Comparison of ENCODE assay signal across 32 mouse cellular contexts in the genomic region with DNA sequence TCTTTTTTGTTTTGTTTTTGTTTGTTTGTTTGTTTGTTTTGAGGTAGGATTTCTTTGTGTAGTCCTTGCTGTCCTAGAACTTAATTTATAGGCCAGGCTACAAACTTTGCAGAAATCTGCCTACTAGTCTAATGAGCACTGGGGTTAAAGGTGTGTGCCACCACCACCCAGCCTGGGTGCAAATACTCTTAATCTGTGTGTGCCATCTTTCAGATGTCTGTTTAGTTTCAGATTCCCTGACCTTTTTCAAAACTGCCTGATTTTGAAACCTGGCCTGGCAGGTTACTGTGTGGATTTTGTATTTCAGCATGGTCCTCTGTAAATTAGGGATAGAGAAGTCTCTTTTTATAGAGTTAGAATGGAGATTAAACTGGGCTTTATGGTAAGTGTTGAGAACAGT.
"Had no signal": no experiment of that assay in that cellular context is flagged by ENCODE, and none has a peak within 500 bp of the region (broad histone marks: within the 10 kb centered on the region; RNA-seq: fewer than 3 reads in every experiment).

No protein-coding gene starts in this region.

- H3K27ac ChIP-seq: limb, embryonic 10.5 days; limb, embryonic 12.5 days; limb, embryonic 13.5 days; limb, embryonic 15.5 days; liver, embryonic 13.5 days; liver, embryonic 14.5 days; liver, embryonic 15.5 days; lung, embryonic 15.5 days; macrophage; midbrain, embryonic 10.5 days; midbrain, embryonic 12.5 days; midbrain, embryonic 13.5 days; midbrain, embryonic 15.5 days; neural tube, embryonic 12.5 days; neural tube, embryonic 13.5 days had no signal

- H3K9ac ChIP-seq: limb, embryonic 12.5 days; limb, embryonic 13.5 days; limb, embryonic 15.5 days; liver, embryonic 13.5 days; liver, embryonic 14.5 days; liver, embryonic 15.5 days; liver, postnatal 0 days; lung, embryonic 14.5 days; lung, embryonic 15.5 days; midbrain, embryonic 12.5 days; midbrain, embryonic 13.5 days; midbrain, embryonic 15.5 days; neural tube, embryonic 12.5 days; neural tube, embryonic 13.5 days had no signal

- H3K4me3 ChIP-seq: limb, embryonic 10.5 days; limb, embryonic 12.5 days; limb, embryonic 13.5 days; limb, embryonic 15.5 days; liver, embryonic 13.5 days; liver, embryonic 15.5 days; lung, embryonic 15.5 days; megakaryocyte, embryonic 14.5 days; midbrain, embryonic 10.5 days; midbrain, embryonic 12.5 days; midbrain, embryonic 13.5 days; midbrain, embryonic 15.5 days; myocyte; neural tube, embryonic 12.5 days; neural tube, embryonic 13.5 days had no signal

- H3K9me3 ChIP-seq: limb, embryonic 10.5 days; limb, embryonic 12.5 days; limb, embryonic 13.5 days; limb, embryonic 15.5 days; liver, embryonic 13.5 days; liver, embryonic 15.5 days; lung, embryonic 15.5 days; megakaryocyte, embryonic 14.5 days; midbrain, embryonic 10.5 days; midbrain, embryonic 12.5 days; midbrain, embryonic 13.5 days; midbrain, embryonic 15.5 days; neural tube, embryonic 12.5 days; neural tube, embryonic 13.5 days had no signal

- ATAC-seq: liver, postnatal 0 days; lung, postnatal 0 days; midbrain, embryonic 13.5 days; midbrain, embryonic 15.5 days; midbrain, embryonic 16.5 days had no signal

- H3K27me3 ChIP-seq: limb, embryonic 12.5 days; limb, embryonic 13.5 days; limb, embryonic 15.5 days; liver, embryonic 13.5 days; liver, embryonic 15.5 days; lung, embryonic 15.5 days; megakaryocyte, embryonic 14.5 days; midbrain, embryonic 12.5 days; midbrain, embryonic 13.5 days; midbrain, embryonic 15.5 days; neural tube, embryonic 12.5 days; neural tube, embryonic 13.5 days had no signal

- DNase-seq: left cerebral cortex, postnatal 4 days; liver; liver, embryonic 13.5 days; liver, postnatal 0 days; lung, adult 18-20 months; lung, adult 2 months; lung, embryonic 14.5 days; lung, postnatal 10 days; lung, postnatal 14 days; lung, postnatal 36 days; lung, postnatal 4 days; midbrain, embryonic 14.5 days had no signal

- H3K36me3 ChIP-seq: limb, embryonic 12.5 days; limb, embryonic 15.5 days; liver, embryonic 15.5 days; lung, embryonic 15.5 days; midbrain, embryonic 12.5 days; midbrain, embryonic 13.5 days; midbrain, embryonic 15.5 days; neural tube, embryonic 12.5 days; neural tube, embryonic 13.5 days had no signal

- H3K4me2 ChIP-seq: limb, embryonic 12.5 days; limb, embryonic 15.5 days; liver, embryonic 11.5 days; liver, embryonic 13.5 days; liver, embryonic 15.5 days; lung, embryonic 14.5 days; lung, embryonic 15.5 days; midbrain, embryonic 11.5 days; midbrain, embryonic 12.5 days; midbrain, embryonic 15.5 days; neural tube, embryonic 12.5 days; neural tube, embryonic 13.5 days had no signal
